Mouse (Mus musculus) ES-Bruce4 (cell line): Measurements from ENCODE around the gene Sp9.

ENCODE experiments used
- CTCF ChIP-seq: IDR thresholded peaks from one replicate; pipeline ENCODE4 v1.8.1; 2011; ENCODE audit warnings: low read depth, low read length
- EP300 ChIP-seq: IDR thresholded peaks from 2 replicates; pipeline ENCODE4 v1.6.1; 2011; ENCODE audit warnings: low read depth, low read length; ENCODE audit not compliant: insufficient read depth
- POLR2A ChIP-seq: IDR thresholded peaks from one replicate; pipeline ENCODE4 v1.8.1; 2011; ENCODE audit warnings: low read length; ENCODE audit not compliant: insufficient read depth

DNA sequence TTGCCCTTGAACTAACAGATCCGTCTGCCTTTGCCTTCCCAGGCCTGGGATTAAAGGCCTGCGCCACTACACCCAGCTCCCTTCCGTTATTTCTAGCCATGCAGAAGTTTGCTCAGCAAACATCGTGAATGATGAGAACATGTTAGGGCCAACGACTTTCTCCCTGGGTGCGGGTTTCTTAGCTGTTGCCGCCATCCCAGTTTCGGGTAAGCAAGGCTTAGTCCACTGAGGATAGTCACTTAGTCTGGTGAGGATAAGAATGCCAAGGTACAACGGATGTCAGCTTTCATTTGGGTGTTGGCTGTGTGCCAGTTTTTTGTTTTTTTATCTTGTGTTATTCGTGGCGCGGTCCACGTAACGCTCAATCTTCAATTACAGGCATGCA, 41.4 kb downstream of the Sp9 start:
- no peak for TF ChIP-seq CTCF
- TF ChIP-seq EP300, result no peak
- no peak for TF ChIP-seq POLR2A
